Mouse (Mus musculus) kidney, postnatal 10 days (tissue): Measurements from ENCODE around the gene Tram2.

Source experiments
- DNase-seq: peaks from one replicate; pipeline ENCODE4 v3.0.0; 2021; ENCODE audit warnings: mixed read lengths

Gene Tram2

GRCm38 (mm10) chr1:21079217-21079773 lies at the start of gene Tram2:
Gene Tram2 (minus strand): TSS chr1:21079229.
- peak; percentile 99 for DNase-seq

GRCm38 (mm10) chr1:21124713-21125336 lies 45.8 kb upstream of the Tram2 start:
- no peak for DNase-seq

GRCm38 (mm10) chr1:21103784-21104183 lies 24.8 kb upstream of the Tram2 start:
- no peak for DNase-seq

- DNase-seq, result peak; percentile 83
Observed at GRCm38 (mm10) chr1:21101221-21102006, 22.4 kb upstream of the Tram2 start.

GRCm38 (mm10) chr1:21100726-21101125 lies 21.7 kb upstream of the Tram2 start:
- DNase-seq, result no peak

GRCm38 (mm10) chr1:21097001-21097989 lies 18.3 kb upstream of the Tram2 start:
- DNase-seq, result no peak

- no peak for DNase-seq
Observed at GRCm38 (mm10) chr1:21094644-21095215, 15.7 kb upstream of the Tram2 start.

GRCm38 (mm10) chr1:21089661-21090117 lies 10.7 kb upstream of the Tram2 start:
- peak; percentile 67 for DNase-seq

- DNase-seq, result no peak
Observed at GRCm38 (mm10) chr1:21086291-21086690, 7.3 kb upstream of the Tram2 start.

GRCm38 (mm10) chr1:21084661-21085060 lies 5.6 kb upstream of the Tram2 start:
- no peak for DNase-seq

- no peak for DNase-seq
Observed at GRCm38 (mm10) chr1:21080362-21080761, 1.3 kb upstream of the Tram2 start.

- DNase-seq, result no peak
Observed at GRCm38 (mm10) chr1:21078481-21079214, 381 bp downstream of the Tram2 start.

- DNase-seq, result no peak
Observed at GRCm38 (mm10) chr1:21077619-21078018, 1.4 kb downstream of the Tram2 start.

GRCm38 (mm10) chr1:21077191-21077590 lies 1.8 kb downstream of the Tram2 start:
- peak; percentile 40 for DNase-seq

GRCm38 (mm10) chr1:21075986-21076495 lies 3.0 kb downstream of the Tram2 start:
- peak; percentile 36 for DNase-seq

- DNase-seq, result peak; percentile 51
Observed at GRCm38 (mm10) chr1:21074231-21074630, 4.8 kb downstream of the Tram2 start.

- no peak for DNase-seq
Observed at GRCm38 (mm10) chr1:21072875-21073444, 6.1 kb downstream of the Tram2 start.

- peak; percentile 66 for DNase-seq
Observed at GRCm38 (mm10) chr1:21070658-21071057, 8.4 kb downstream of the Tram2 start.

- DNase-seq, result no peak
Observed at GRCm38 (mm10) chr1:21069830-21070522, 9.1 kb downstream of the Tram2 start.

- no peak for DNase-seq
Observed at GRCm38 (mm10) chr1:21068491-21068890, 10.5 kb downstream of the Tram2 start.
